Mouse (Mus musculus): ENCODE results near the gene Prr14l.
A peak's percentile ranks its signal among the peaks of the same experiment; 100 is the strongest.
"Not testable (repeated sequence)": the region's sequence is repeated elsewhere in the genome, so short reads cannot be mapped to it uniquely, and the experiment has no call there.

Gene Prr14l

DNA sequence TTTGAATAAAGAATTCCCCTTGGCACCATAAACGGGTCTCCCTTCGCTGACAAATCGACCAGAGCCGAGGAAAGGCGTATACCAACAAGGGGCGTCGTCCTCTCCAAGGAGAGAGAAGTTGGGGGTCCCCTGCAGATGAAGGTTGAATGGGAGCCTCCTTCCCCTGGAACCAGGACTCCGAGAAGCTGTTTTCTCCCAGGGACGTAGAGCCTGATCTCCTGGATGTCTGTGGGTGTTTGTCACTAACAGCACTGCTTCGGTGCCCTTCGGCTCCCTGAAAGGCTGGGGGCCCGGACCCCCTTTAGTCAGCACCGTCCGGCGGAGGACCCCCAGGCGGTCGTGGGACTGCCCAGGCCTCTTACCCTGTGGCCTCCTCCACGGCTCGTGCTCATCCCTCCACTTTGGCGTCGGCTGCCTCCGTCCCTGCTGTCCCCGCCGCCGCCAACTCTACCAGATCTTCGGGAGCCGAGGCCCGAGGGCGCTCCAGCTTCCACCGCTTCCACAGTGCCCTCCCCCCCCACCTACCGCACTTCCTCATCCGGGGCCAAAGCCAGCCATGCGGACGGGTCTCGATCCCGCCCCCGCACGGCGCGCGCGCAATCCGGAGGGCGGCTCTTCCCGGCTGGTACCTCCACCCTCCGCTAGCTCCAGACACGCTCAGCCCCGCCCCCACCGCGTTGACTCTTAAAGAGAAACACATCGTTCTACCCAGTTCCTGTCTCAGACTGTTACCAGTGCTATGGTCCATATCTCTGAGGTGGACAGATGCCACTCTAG lies at the start of gene Prr14l:
TSS of gene Prr14l (minus strand) at position 526 of the 777 bp plus-strand sequence.
- DNase-seq (ENCODE audit: low spot score): peak; percentile 98

DNA sequence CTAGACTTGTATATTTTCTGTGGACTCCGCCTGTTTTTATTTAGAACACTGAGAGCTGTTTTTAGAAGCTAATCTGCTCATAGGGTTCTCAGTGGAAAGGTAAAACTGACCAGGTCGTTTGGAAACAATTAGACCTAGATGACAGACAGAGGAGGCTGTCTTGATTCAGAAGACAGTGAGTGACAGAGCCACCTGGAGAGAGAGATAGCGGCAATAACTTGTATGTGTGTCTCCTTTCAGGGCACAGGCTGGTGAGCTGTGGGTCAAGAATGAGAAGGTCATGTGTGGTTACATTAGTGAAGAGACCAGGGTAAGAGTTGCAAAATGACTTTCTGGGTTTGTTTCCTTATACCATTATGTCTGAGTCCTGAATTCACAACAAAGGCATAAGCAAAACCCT lies 32.7 kb upstream of the Prr14l start:
- no peak for DNase-seq (ENCODE audit: low spot score)

DNA sequence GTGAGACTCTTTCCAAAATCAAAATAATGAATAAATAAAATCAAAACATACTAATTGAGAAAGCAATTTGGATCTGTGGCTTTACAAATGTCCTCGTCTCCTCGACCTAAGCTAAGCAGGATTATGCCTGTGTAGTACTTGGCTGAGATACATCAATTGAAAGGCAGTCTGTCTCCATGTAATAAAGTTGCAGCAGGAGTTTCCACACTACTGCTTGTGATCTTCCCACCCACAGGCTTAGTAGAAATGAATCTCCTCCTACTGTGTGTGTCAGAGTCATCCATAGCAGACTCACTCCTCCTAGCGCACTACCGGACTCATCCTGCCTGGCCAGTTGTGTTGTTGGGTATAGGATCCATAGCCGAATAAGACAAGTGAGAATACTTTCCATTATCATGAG lies 18.3 kb upstream of the Prr14l start:
- DNase-seq (ENCODE audit: low spot score): no peak

DNA sequence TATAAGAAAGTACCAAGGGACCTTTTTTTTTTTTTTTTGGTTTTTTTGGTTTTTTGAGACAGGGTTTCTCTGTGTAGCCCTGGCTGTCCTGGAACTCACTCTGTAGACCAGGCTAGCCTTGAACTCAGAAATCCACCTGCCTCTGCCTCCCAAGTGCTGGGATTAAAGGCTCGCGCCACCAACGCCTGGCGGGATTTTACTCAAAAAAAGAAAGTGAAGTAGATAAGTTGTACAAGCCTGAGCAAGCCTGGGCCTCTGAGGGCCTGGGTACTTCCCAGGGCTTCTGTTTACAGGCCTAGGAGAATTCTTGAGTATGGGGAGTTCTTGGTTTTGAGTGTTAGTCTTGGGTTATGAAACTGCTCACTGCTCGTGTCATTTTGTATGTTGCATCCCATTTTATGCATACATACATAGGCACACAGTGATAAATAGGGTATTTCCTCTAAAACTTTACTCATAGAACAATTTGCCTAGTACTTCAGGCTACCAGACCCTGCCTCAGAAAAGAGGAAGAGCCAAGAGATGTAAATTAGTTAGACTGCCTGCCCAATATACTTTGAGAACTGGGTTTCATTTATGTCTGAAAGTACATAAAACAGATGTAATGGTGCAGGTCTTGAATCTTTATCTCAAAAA lies 15.5 kb upstream of the Prr14l start:
- no peak for DNase-seq (ENCODE audit: low spot score)

DNA sequence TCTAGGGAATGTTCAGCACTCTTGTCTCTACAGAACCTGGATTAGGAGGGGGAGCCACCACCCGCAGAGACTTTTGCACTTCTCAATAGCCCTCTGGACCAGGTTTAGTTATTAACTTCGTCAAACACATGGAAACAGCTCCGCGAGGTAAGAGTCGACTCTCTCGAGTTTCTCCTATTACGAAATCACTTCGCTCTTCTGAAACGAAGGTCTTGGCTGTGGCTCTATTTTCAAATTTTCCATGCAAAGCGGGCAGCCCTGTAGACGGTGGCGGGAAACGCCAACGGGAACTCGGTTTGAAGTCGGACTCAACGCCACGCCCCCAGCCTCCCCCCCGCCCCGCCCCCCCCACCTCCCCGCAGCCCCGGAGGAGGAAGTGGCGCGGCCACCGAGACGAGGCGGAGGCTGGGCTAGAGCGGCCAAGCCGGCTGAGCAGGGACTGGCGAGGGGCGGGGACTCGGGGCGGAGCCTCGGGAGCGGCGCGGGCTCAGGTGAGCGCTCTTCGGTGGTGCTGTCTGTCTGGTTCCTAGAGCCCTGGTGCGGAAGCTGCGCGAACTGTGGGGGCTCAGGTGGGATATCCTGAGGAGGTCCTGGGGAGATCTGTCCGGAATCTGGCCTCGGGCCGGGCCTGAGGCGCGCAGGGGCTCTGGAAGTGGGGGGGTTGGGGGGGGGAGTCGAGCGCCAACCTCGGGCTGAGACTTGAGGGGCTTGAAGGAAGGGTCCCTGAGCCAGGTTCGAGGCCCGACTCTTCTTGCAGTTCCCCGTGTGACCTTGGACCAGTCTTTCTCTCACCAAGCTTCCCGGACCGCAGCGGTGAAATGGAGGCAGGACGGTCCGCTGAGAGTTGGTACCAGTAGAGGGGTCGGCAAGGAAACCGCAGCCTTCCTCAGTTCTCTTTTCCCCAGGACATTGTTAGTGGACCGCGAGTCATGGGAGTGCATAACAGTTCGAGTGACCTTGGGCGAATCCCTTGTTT lies 9.5 kb upstream of the Prr14l start, which contains the start of gene Depdc5:
TSS of gene Depdc5 (plus strand) at position 449 of the 976 bp plus-strand sequence.
- DNase-seq (ENCODE audit: low spot score): peak; percentile 93

DNA sequence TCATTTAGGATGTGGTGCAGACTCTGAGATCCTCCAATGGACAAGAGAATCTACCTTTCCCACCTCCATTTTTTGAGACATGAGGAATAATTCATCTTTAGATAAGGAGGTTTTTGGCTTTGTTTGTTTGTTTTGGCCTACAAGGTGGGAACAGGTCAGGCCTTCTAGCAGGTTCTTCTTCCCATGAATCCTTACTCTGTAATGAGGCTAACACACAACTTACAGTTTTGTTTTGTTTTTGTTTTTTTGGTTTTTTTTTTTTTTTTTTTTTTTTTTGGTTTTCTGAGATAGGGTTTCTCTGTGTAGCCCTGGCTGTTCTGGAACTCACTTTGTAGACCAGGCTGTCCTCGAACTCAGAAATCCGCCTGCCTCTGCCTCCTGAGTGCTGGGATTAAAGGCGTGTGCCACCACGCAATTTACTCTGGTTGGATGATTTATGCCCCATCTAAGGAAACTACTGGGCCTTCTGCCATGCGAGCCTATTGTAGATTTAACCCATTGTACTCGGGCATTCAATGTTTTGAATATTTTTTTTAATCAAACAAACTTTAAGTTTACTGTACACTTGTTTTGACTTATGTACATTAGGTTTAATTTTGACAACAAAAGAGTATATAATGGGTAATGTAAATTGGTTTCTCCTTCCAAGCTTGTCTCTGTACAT lies 8.5 kb upstream of the Prr14l start:
- no peak for DNase-seq (ENCODE audit: low spot score)

DNA sequence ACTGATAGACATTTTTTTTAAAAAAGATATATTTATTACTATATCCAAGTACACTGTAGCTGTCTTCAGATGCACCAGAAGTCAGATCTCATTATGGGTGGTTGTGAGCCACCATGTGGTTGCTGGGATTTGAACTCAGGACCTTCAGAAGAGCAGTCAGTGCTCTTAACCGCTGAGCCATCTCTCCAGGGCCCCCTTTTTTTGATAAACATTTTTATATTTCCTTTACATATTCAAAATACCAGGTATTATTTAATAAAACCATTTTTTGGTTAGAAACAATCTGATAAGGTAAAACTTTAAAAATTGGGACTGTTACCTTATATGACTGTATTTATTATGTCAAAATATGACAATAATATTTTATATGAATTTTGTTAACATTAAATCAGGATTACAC lies 7.0 kb upstream of the Prr14l start:
- no peak for DNase-seq (ENCODE audit: low spot score)

DNA sequence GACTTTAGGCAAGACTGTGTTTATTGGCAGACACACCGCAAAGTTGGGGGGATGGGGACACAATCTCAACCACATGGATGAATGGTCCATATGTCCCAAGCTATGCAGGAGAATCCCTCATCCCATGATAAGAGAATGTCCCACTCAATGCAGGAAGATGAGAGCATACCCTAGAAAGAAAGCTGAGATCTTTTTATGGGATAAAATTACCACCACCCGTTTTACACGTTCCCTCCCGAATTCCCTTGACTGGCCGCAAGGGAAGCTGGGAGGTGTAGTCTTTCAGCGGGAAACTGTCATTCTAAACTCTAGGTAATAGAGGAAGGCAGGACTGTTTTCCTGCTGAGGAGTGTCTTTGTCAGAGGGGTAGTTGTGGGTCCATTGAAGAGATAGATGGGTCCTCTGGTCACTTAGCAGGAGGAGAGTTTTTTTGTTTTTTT lies 3.7 kb upstream of the Prr14l start:
- DNase-seq (ENCODE audit: low spot score): peak; percentile 58

DNA sequence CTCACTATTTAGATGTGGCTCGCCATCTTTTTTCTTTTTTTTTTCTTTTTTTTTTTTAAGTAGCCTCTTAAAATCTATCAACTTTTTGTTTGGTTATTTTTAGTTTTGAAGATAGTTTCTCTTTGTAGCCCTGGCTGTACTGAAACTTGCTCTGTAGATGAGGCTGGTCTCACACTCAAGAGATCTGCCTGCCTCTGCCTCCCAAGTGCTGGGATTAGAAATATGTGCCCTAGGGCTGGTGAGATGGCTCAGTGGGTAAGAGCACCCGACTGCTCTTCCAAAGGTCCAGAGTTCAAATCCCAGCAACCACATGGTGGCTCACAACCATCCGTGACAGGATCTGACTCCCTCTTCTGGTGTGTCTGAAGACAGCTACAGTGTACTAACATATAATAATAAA lies 1.2 kb upstream of the Prr14l start:
- not testable (repeated sequence) for DNase-seq (ENCODE audit: low spot score)

DNA sequence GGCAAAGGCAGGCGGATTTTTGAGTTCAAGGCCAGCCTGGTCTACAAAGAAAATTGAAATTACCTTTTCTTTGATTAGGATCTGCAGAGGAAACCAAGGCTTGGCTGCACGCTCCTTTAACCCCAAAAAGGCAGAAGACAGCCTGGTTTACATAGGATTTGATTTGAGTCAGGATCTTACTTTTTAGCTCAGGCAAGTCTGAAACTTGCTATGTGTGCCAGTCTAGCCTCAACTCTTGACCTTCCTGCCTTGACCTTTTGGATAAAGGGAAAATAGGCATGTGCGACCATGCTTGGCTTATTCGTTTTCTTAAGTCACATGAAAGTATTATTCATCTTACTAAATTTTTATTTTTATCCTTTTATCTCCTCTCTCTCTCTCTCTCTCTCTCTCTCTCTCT lies 762 bp upstream of the Prr14l start:
- no peak for DNase-seq (ENCODE audit: low spot score)

DNA sequence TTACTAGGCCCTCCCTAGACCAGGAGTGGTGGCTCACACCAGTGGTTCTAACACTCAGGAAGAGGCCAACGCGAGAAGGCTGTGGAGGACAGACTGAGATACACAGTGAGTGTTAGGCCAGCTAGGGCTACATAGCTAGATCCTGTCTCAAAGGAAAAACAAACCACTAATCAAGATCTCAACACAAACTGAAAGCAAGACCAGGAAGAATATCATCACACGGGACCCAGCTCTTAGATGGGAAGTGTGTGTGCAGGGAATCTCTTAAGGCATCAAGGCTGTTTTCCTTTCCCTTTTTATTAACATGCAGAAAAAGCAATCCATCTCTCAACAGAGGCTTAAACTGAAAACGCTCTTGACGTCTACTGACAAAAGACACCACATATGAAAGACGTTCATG lies 2.0 kb downstream of the Prr14l start:
- no peak for DNase-seq (ENCODE audit: low spot score)

DNA sequence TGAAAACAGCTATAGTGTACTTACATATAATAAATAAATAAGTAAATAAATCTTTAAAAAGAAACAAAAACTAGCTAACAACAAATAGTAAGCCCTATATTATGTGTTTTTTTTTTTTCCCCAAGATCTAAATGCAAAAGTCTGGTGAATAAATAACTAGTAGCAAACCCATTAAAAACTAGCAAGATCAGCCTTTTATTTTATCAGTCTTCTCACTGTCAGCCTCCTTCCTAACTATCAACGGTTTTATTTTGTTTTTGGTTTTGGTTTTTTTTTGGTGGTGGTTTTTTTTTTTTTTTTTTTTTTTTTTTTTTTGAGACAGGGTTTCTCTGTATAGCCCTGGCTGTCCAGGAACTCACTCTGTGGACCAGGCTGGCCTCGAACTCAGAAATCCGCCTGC lies 4.5 kb downstream of the Prr14l start:
- DNase-seq (ENCODE audit: low spot score): not testable (repeated sequence)

DNA sequence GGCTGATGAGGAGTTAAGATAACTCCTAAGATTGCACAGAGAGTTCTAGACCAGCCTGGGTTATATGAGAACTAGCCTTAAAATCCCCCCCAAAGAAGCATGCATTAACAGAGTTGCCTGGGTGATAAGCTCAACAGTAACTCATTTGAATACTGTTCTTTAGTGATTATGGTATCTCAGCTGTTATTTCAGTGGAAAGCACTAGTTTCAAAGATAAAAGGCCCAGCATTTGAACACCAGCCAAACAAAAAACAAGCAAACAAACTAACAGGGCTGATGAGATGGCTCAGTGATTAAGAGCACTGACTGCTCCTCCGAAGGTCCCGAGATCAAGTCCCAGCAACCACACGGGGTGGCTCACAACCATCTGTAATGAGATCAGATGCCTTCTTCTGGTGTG lies 4.9 kb downstream of the Prr14l start:
- no peak for DNase-seq (ENCODE audit: low spot score)

DNA sequence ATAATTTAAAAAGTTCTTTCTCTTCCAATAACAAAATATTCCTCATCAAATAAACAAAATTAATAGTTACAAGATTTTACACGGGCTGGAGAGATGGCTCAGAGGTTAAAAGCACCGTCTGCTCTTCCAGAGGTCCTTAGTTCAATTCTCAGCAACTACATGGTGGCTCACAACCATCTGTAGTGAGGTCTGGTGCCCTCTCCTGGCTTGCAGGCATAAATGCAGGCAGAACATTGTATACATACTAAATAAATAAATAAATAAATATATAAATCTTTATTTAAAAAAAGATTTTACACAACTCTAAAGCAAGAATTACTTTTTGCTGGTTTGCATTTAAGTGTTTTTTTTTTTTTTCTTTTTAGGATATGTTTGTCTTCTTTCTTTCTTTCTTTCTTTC lies 14.0 kb downstream of the Prr14l start:
- no peak for DNase-seq (ENCODE audit: low spot score)

DNA sequence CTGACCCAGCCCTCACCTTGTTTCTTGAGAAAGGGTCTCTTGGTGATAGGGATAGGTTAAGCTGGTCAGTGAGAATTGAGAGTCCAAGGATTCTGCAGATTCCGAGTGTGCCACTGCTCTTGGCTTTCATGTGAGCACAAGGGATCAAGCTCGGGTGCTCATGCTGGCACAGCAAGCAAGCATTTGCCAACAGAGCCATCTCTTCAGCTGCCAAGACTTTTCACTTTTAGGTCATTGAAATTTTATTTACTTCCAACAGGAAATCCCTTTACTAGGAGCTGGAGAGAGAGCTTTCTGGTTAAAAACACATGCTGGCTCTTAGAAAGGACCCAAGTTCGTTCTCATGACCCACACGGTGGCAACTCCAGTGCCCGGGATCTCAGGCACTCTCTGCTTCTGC lies 17.1 kb downstream of the Prr14l start:
- no peak for DNase-seq (ENCODE audit: low spot score)

DNA sequence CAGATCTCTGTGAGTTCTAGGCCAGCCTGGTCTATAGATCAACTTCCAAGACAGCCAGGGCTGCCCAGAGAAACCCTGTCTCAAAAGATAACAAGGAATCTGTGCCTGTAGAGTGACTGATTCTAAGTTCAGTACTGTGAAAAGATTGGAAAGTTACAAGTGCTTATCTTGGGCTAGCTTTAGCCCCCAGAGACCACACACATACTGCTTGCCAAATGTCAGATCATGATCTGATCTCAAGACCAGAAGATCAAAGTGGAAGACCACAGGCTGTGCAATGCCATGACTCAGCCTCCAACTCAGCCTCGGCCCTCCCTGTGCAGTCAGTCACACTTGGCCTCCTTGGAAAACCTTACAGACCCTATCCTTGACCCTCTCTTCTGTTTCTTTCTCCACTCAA lies 19.6 kb downstream of the Prr14l start:
- no peak for DNase-seq (ENCODE audit: low spot score)

DNA sequence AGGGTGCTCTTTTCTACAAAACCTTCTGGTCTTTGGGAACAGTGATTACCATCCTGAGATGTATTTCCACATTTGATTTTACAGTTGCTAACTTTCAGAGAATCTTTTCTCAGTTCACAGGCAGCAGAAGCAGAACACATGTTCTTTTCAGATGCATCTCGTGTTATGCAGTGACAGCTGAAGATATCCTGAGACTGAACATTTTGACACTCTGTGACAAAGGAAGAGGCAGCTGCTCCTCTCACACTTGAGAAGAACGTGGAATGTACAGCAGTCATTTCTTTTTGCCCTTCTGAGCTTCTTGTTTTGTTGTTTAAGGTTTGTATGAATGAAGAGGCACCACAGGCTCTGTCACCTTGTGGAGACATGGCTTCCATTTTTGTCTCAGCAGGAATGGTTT lies 24.0 kb downstream of the Prr14l start:
- DNase-seq (ENCODE audit: low spot score): no peak

DNA sequence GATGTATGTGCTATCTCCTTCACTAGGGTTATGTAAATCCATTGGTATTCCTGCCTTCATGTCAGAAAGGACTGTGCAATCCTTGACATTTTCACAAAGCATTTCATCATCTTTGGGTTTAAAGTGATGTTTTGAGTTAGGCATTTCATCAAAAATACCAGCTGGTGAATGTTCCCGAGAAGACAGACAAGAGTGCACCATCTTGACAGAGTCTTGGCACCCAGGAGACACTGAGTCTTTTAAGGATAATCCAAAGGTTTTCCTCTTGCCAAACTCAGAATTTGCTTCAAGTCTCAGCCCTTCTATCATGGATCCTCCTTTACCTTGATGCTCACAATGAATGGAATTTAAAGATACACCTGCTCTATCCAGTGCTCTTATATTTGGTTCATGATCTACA lies 25.3 kb downstream of the Prr14l start:
- DNase-seq (ENCODE audit: low spot score): not testable (repeated sequence)

DNA sequence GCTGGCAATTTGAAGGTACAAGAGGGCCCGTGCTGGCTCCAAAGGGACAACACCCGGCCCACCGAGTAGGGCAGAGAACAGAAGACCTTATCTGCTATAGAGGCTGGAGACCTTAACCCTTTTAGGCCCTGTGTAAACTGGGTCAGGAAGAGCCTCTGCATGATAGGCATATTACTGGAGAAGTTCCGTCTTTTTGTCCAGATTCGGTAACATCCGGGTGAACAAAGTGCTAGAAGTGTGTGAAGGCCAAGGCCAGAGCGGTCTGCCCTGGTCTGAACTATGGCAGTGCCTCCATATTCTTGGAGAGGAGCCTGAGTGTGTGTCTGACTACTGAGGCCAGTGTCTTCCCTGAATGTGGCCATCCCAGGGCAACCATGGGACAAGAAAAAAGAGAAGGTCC lies 27.0 kb downstream of the Prr14l start, which contains the start of gene Gm20671:
TSS of gene Gm20671 (minus strand) at position 101 of the 400 bp plus-strand sequence.
- no peak for DNase-seq (ENCODE audit: low spot score)

DNA sequence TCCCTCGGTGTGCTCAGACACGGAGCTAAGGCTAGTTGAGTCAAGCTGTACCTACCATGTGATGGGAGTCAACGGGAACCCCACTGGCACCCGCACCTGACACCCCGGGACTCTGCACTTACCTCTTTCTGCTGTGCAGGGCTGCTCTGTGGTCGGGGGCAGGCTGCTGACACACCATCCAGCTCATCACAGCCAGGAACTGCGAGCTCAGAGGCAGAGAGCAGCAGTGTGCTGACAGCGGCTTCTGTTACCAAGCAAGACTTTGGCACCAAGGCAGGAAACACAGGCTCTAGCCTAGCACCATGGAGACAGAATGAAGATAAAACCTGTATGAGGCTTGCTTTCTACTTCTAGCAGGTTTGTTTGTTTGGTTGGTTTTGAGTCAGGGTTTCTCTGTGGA lies 33.6 kb downstream of the Prr14l start:
- no peak for DNase-seq (ENCODE audit: low spot score)

DNA sequence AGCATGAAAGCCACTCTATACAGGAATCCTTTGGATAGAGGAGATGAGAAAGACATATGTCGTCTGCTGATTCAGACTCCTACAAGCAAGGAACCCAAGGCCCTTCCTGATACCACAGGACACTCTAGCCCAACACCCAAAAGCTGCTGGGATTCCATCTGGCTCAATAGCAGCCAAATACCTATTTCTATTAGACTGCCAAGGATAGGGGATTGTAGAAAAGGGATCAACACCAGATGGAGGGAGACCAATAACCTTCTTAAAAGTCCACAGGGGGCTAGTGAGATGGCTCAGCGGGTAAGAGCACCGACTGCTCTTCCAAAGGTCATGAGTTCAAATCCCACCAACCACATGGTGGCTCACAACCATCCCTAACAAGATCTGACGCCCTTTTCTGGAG lies 38.7 kb downstream of the Prr14l start:
- no peak for DNase-seq (ENCODE audit: low spot score)

DNA sequence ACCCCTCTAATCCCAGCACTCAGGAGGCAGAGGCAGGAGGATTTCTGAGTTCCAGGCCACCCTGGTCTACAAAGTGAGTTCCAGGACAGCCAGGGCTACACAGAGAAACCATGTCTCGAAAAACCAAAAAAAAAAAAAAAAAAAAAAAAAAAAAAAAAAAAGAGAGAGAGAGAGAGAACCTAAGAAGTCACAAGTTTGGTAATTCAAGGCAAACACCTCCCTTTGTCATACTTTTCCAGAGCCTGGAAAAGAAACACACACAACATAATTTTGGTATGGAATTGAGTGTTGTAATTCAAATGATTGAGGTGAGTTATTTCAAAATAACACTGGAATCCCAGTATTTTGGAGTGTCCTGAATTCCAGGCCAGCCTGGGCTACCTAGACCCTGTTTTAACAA lies 67.6 kb downstream of the Prr14l start:
- DNase-seq (ENCODE audit: low spot score): not testable (repeated sequence)

All from retina, embryonic 14.5 days (tissue).